Mouse (Mus musculus) testis, adult 10 weeks (tissue): Measurements from ENCODE around the gene Mcf2l. TPM values are rescaled to one million over a fixed set of nuclear protein-coding genes. Genes with fewer than 3 reads are reported as not detected.

Source experiments
- polyA plus RNA-seq: library from polyadenylated mRNA; stranded (reverse); fragments of 350-450 nt; fragmentation: Illumina TruSeq; extraction: RNeasy Lipid Tissue Mini Kit (QIAGEN cat#74804); gene quantifications from one replicate; pipeline ENCODE4 v1.2.3, GENCODE M21; 2014; ENCODE audit warnings: low read depth, low replicate concordance

Gene Mcf2l
- polyA plus RNA-seq: 3.6 TPM

GRCm38 (mm10) chr8:12873357-12874046 lies at the start of gene Mcf2l:
Mcf2l (plus strand) TSS chr8:12873806.

GRCm38 (mm10) chr8:13025487-13026224 lies 152.1 kb downstream of the Mcf2l start, which contains the start of gene F7:
F7 (plus strand) TSS chr8:13026034.

DNA sequence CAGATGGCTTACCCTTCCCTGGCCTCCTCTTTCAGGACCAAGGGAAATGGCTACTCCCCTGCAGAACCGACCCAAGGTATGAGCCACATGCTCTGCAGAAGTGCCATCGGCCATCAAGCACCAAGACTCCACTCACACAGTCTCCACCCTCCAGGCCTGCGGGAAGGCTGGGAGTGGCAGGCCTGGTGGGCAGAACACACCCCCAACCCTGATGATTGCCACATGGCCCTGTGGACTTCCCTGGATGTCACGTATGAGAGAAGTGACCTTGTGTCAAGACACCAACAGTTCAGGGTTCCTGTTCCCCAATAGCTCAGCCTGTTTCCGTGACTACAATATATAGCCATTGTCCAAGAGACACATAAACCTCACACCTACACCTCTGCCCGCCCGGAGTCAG lies 163.4 kb downstream of the Mcf2l start, which contains the start of gene F10:
Gene F10 (plus strand): TSS at position 294 of the 400 bp plus-strand sequence.

DNA sequence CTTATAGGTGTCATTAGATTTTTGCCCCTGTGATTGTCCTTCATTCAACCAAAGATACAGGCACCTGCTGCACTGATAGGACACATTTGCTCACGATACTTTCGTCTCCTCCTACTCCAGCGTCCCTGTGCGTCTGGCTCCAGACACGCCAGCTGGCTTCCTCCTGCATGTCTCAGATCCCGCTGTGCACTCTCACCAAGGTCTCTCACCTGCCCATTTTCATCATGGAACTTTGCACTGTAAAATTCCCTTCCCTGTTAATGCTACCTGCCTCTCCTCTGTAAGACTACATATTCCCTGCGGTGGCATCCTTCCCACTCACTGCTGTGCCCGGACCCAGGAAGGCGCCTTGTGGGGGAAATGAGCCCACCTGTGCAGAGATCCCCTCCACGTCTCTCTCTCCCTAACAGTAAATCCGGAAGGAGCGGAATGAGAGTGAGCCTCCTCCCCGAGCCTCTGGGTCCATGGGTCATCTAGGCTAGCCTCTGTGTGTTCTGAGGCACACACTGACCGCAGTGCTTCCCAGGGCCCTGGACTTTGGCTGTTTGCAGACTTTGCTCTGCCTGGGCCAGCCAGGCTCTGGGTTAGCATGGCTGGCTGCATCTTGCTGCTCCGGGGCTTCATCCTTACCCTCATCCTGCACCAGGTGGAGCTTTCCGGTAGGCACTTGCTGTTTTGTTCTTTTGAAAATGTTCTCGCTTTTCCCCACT lies 187.0 kb downstream of the Mcf2l start, which contains the start of gene Proz:
Gene Proz (plus strand): TSS at position 474 of the 710 bp plus-strand sequence.

Other genes starting within 250 kb of the Mcf2l start
- 14.3 TPM for gene Tubgcp3, start 201.6 kb upstream of the Mcf2l start, polyA plus RNA-seq
- 17.1 TPM for gene Atp11a, start 116.8 kb upstream of the Mcf2l start, polyA plus RNA-seq
- 0.25 TPM for gene F7, start 152.2 kb downstream of the Mcf2l start, polyA plus RNA-seq
- 0.28 TPM for gene F10, start 163.5 kb downstream of the Mcf2l start, polyA plus RNA-seq
- gene Proz, start 187.1 kb downstream of the Mcf2l start, polyA plus RNA-seq: not detected
- 29.6 TPM for gene Pcid2, start 231.7 kb downstream of the Mcf2l start, polyA plus RNA-seq
- 103 TPM for gene Cul4a, start 231.8 kb downstream of the Mcf2l start, polyA plus RNA-seq